Mouse (Mus musculus): ENCODE data around the gene Arl8b. TPM values are rescaled to one million over a fixed set of nuclear protein-coding genes. Genes with fewer than 3 reads are reported as not detected.

Arl8b gene
- polyA plus RNA-seq, 1 experiment from 2014 or later, result 126 TPM

DNA sequence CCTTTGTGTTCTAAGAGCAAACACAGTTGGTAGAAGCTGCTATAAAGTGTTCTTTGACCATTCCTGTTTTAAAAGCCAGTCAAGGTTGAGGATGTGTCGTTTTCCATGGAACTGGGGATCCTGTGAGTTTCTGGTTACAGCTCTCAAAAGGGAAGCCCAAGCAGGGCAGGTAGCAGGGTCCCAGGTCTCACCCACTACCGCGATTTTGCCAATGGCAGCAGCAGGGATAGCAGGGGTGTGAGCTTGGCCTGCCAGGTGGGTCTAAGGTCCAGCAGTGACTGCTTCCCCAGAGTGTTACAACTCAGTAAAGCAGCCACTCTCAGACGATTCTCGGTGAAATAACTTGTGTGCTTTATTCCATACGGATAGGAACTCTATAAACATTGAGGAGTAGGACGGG is 23.0 kb downstream of the Arl8b start:
- no peak overlapping the region for H3K4me3 ChIP-seq (ENCODE audit: low read depth, low read length)
- 67% methylated on average over 7 of the region's 7 CpGs for WGBS
- no peaks in the 10 kb centered on the region for H3K36me3 ChIP-seq (ENCODE audit: control insufficient read depth, insufficient read depth, low read length)
- no peak for ATAC-seq (ENCODE audit: low read depth)
- no peak overlapping the region for H3K9ac ChIP-seq (replicated peaks; ENCODE audit: low read depth, low read length)
- H3K9me3 ChIP-seq (ENCODE audit: control insufficient read depth, low read length), result no peaks in the 10 kb centered on the region
- H3K4me2 ChIP-seq (ENCODE audit: low read depth, low read length), result no peak overlapping the region
- H3K27me3 ChIP-seq (ENCODE audit: control insufficient read depth, insufficient read depth, low read length), result no peaks in the 10 kb centered on the region
- H3K27ac ChIP-seq (ENCODE audit: low read depth, low read length), result no peak overlapping the region; the same call in 1 of the 2 replicates
- peaks cover 7% of the 10 kb centered on the region; the same call in 1 of the 2 replicates for H3K4me1 ChIP-seq (ENCODE audit: control insufficient read depth, insufficient read depth, low read length)

DNA sequence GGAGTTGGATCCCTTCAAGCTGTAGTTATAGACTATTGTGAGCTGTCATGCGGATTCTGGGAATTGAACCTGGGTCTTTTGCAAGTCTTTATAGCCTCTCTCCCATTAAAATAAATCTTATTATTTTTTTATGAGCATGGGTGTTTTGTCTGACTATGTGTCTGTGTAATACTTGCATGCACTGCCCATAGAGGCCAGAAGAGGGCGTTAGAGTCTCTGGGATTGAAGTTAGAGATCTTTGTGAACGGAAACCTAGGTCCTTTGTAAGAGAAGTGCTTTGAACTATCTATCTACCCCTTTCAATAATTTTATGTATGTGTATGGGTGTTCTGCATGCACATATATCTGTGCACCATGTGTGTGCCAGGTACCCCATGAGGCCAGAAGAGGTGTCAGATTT is 24.5 kb downstream of the Arl8b start:
- Histone ChIP-seq H3K4me2 (ENCODE audit: low read depth, low read length) (no peak overlapping the region), H3K4me1 (ENCODE audit: control insufficient read depth, insufficient read depth, low read length) (peaks cover 7% of the 10 kb centered on the region; the same call in 1 of the 2 replicates), H3K36me3 (ENCODE audit: control insufficient read depth, insufficient read depth, low read length) (no peaks in the 10 kb centered on the region), H3K4me3 (ENCODE audit: low read depth, low read length) (no peak overlapping the region), H3K27ac (ENCODE audit: low read depth, low read length) (no peak overlapping the region), H3K9me3 (ENCODE audit: control insufficient read depth, low read length) (no peaks in the 10 kb centered on the region), H3K27me3 (ENCODE audit: control insufficient read depth, insufficient read depth, low read length) (no peaks in the 10 kb centered on the region), H3K9ac (replicated peaks; ENCODE audit: low read depth, low read length) (no peak overlapping the region)
- WGBS, result 69% methylated on average over 3 of the region's 3 CpGs
- no peak for ATAC-seq (ENCODE audit: low read depth)

DNA sequence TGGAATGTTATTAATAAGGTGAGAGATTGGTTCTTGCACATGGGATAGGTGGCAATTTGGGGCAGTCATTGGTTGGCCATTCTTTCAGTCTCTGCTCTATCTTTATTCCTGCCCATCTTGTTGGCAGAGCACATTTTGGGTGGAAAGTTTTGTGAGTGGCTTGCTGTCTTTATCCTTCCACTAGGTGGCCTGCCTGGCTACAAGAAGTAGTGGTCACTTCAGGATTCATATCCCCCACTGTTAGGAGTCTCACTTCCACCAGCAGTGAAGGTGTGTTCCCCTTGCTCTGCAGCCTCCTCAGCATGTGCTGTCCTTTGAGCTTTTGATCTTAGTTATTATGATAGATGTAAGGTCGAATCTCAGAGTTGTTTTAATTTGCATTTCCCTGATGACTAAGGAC is 25.9 kb downstream of the Arl8b start:
- Histone ChIP-seq H3K36me3 (ENCODE audit: control insufficient read depth, insufficient read depth, low read length) (no peaks in the 10 kb centered on the region), H3K9me3 (ENCODE audit: control insufficient read depth, low read length) (no peaks in the 10 kb centered on the region), H3K9ac (replicated peaks; ENCODE audit: low read depth, low read length) (no peak overlapping the region), H3K4me2 (ENCODE audit: low read depth, low read length) (no peak overlapping the region), H3K4me3 (ENCODE audit: low read depth, low read length) (no peak overlapping the region), H3K27ac (ENCODE audit: low read depth, low read length) (no peak overlapping the region), H3K27me3 (ENCODE audit: control insufficient read depth, insufficient read depth, low read length) (no peaks in the 10 kb centered on the region), H3K4me1 (ENCODE audit: control insufficient read depth, insufficient read depth, low read length) (peaks cover 7% of the 10 kb centered on the region; the same call in 1 of the 2 replicates)
- ATAC-seq (ENCODE audit: low read depth), result no peak
- WGBS, result 69% methylated on average over 1 of the region's 1 CpGs

DNA sequence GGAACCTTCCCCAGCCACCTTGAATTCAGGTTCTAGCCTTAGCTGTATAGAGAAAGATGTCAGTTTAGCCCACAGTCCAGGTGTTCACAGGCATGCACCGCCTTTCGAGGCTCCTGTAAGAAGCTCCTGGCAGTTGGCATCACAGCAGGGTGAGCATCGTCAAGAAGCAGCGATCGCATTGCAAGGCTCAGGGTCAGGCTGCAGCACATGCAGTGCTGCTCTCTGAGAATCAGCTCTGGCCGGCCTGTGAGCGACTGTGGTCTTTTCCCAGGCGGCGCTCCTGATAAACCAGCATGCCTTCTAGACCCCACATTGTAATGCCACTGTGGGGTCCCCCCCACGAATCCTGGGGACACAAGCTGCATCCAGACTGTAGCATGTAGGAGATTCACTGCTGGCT is 27.3 kb downstream of the Arl8b start:
- Histone ChIP-seq H3K27me3 (ENCODE audit: control insufficient read depth, insufficient read depth, low read length) (no peaks in the 10 kb centered on the region), H3K4me1 (ENCODE audit: control insufficient read depth, insufficient read depth, low read length) (peaks cover 3% of the 10 kb centered on the region; the same call in 1 of the 2 replicates), H3K9me3 (ENCODE audit: control insufficient read depth, low read length) (no peaks in the 10 kb centered on the region), H3K27ac (ENCODE audit: low read depth, low read length) (no peak overlapping the region), H3K4me2 (ENCODE audit: low read depth, low read length) (no peak overlapping the region), H3K36me3 (ENCODE audit: control insufficient read depth, insufficient read depth, low read length) (no peaks in the 10 kb centered on the region), H3K4me3 (ENCODE audit: low read depth, low read length) (no peak overlapping the region), H3K9ac (replicated peaks; ENCODE audit: low read depth, low read length) (no peak overlapping the region)
- no peak for ATAC-seq (ENCODE audit: low read depth)
- WGBS, result 65% methylated on average over 10 of the region's 10 CpGs

DNA sequence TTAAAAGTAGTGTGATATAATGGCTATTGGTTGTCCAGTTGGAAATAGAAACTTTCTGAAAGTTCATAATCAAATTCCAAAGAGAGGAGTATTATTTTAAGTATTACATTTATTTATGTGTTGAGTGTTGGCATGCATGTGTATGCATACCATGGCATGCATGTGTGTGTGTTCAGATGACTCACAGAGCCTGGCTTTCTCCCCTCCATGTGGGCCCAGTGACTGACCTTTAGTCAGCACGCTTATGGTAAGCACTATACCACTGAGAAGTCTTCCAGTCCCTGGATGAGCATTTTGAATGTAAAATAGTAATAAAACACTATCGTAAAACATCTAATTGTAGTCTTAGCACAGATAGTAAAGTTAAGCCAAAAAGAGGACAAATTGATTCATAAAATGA is 29.2 kb downstream of the Arl8b start:
- no peaks in the 10 kb centered on the region for H3K36me3 ChIP-seq (ENCODE audit: control insufficient read depth, insufficient read depth, low read length)
- WGBS, result 68% methylated on average over 2 of the region's 2 CpGs
- no peak overlapping the region for H3K4me2 ChIP-seq (ENCODE audit: low read depth, low read length)
- no peaks in the 10 kb centered on the region for H3K9me3 ChIP-seq (ENCODE audit: control insufficient read depth, low read length)
- ATAC-seq (ENCODE audit: low read depth), result no peak
- no peak overlapping the region for H3K9ac ChIP-seq (replicated peaks; ENCODE audit: low read depth, low read length)
- H3K4me1 ChIP-seq (ENCODE audit: control insufficient read depth, insufficient read depth, low read length), result no peaks in the 10 kb centered on the region
- H3K4me3 ChIP-seq (ENCODE audit: low read depth, low read length), result no peak overlapping the region
- H3K27ac ChIP-seq (ENCODE audit: low read depth, low read length), result no peak overlapping the region
- no peaks in the 10 kb centered on the region for H3K27me3 ChIP-seq (ENCODE audit: control insufficient read depth, insufficient read depth, low read length)

DNA sequence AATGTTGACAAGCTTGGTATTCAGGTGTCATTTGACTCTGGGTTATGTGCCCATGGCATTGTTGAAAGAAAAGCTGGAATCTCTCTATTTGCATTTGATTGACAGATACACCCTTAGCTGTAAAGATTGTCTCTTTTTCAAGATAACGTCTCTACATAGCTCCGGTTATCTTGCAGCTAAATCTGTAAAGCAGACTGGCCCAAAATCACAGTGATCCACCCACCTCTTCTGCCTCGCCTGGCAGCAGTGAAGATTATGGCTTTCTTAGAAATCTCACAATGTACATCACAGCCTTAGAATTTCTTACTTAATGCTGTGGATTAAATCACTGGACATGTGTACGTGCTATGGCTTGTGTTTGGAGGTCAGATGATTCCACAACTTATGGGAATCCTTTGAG is 34.6 kb downstream of the Arl8b start:
- Histone ChIP-seq H3K36me3 (ENCODE audit: control insufficient read depth, insufficient read depth, low read length) (peaks cover 20% of the 10 kb centered on the region), H3K4me2 (ENCODE audit: low read depth, low read length) (no peak overlapping the region), H3K9ac (replicated peaks; ENCODE audit: low read depth, low read length) (no peak overlapping the region), H3K27me3 (ENCODE audit: control insufficient read depth, insufficient read depth, low read length) (no peaks in the 10 kb centered on the region), H3K4me3 (ENCODE audit: low read depth, low read length) (no peak overlapping the region), H3K27ac (ENCODE audit: low read depth, low read length) (no peak overlapping the region), H3K4me1 (ENCODE audit: control insufficient read depth, insufficient read depth, low read length) (no peaks in the 10 kb centered on the region), H3K9me3 (ENCODE audit: control insufficient read depth, low read length) (no peaks in the 10 kb centered on the region)
- WGBS, result 86% methylated on average over 4 of the region's 4 CpGs
- ATAC-seq (ENCODE audit: low read depth), result no peak

DNA sequence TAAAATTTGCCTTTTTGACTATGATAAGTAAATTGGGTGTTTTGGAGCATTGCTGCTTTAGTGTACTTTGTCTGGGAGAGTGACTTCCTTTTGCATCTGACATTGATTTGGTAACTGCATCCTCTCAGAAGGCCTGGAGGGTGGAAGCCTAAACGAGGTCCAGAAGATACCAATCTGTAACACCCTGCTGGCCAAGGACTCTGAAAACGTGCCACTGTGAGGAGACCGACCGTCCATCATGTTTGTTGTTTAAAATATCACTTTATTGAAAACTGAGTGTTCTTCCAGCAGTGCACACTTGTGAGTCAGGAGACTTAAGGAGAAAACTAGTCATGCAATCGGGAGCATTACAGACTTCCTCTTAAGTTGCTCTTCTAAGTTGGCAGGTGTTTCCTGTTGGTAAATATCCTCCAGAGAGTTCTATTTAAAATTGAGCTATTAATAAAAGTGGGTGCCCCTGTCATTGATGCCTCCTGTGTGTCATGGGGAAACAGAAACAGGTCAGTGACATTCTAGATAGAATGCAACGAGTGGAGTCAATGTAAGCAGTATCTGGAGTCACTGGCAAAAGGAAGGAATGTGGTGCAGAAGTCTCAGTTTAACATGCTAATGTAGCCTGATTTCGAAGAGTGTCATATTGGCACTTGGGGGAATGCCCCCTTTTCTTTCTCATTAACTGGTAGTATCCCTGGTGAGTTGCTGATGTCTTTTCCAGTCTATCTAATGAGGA is 42.1 kb downstream of the Arl8b start:
- no peak for ATAC-seq (ENCODE audit: low read depth)
- H3K27ac ChIP-seq (ENCODE audit: low read depth, low read length), result no peak overlapping the region
- H3K4me1 ChIP-seq (ENCODE audit: control insufficient read depth, insufficient read depth, low read length), result peaks cover 5% of the 10 kb centered on the region; the same call in 1 of the 2 replicates
- 79% methylated on average over 7 of the region's 7 CpGs for WGBS
- H3K4me3 ChIP-seq (ENCODE audit: low read depth, low read length), result no peak overlapping the region
- peaks cover 19% of the 10 kb centered on the region for H3K36me3 ChIP-seq (ENCODE audit: control insufficient read depth, insufficient read depth, low read length)
- no peaks in the 10 kb centered on the region for H3K9me3 ChIP-seq (ENCODE audit: control insufficient read depth, low read length)
- H3K4me2 ChIP-seq (ENCODE audit: low read depth, low read length), result no peak overlapping the region
- H3K27me3 ChIP-seq (ENCODE audit: control insufficient read depth, insufficient read depth, low read length), result no peaks in the 10 kb centered on the region
- H3K9ac ChIP-seq (replicated peaks; ENCODE audit: low read depth, low read length), result no peak overlapping the region

DNA sequence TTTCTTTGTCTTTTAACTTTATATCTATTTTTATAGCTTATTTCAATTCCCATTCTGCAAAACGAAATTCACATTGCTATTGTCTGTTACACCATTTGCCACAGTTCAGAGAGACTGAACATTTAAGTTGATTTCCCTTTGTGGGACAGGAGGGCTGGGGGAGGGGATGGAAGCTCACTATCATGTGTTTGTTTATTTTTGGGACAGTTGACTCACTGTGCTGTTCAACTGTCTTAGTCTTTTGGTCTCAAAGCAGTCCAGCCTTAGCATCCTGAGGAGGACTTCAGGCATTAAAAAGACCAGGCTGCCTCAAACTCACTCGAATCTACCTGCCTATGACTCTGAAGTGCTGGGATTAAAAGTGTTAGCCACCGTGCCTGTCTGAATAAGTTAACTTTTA is 43.2 kb downstream of the Arl8b start:
- Histone ChIP-seq H3K4me1 (ENCODE audit: control insufficient read depth, insufficient read depth, low read length) (peaks cover 5% of the 10 kb centered on the region; the same call in 1 of the 2 replicates), H3K36me3 (ENCODE audit: control insufficient read depth, insufficient read depth, low read length) (peaks cover 15% of the 10 kb centered on the region), H3K9me3 (ENCODE audit: control insufficient read depth, low read length) (no peaks in the 10 kb centered on the region), H3K9ac (replicated peaks; ENCODE audit: low read depth, low read length) (no peak overlapping the region), H3K4me2 (ENCODE audit: low read depth, low read length) (no peak overlapping the region), H3K27me3 (ENCODE audit: control insufficient read depth, insufficient read depth, low read length) (no peaks in the 10 kb centered on the region), H3K27ac (ENCODE audit: low read depth, low read length) (no peak overlapping the region), H3K4me3 (ENCODE audit: low read depth, low read length) (no peak overlapping the region)
- no peak for ATAC-seq (ENCODE audit: low read depth)
- WGBS, result 83% methylated on average over 3 of the region's 3 CpGs

DNA sequence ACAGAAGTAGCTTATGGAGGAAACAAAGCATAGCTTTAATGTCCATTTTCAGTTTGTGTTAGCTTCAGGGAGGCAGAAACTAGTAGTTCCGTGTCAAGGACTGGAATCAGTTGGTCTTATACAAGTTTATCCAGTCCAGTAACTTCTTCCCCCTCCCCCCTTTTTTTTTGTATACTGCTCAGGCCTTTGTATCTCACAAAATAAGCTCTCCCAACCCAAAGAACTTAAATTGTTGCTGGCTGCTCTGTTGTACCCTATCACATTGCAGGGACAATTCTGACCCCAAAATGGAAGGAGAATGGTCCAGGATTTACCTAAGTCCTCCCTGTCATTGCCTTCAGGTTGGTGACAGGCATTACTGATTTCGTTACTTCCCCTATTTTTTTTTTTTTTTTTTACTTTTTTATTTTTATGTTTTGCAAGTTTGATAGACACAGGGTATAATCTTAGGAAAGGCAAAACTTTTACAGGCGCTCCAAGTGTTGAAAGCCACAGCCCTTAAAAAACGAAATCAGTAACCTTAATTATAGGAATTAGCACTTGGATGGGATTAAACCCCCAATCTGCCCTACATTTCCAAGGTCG is 44.5 kb downstream of the Arl8b start:
- Histone ChIP-seq H3K27ac (ENCODE audit: low read depth, low read length) (no peak overlapping the region), H3K4me2 (ENCODE audit: low read depth, low read length) (peak overlapping the region; percentile 60; the same call in 1 of the 2 replicates), H3K27me3 (ENCODE audit: control insufficient read depth, insufficient read depth, low read length) (no peaks in the 10 kb centered on the region), H3K36me3 (ENCODE audit: control insufficient read depth, insufficient read depth, low read length) (peaks cover 6% of the 10 kb centered on the region; the same call in 1 of the 2 replicates), H3K9ac (replicated peaks; ENCODE audit: low read depth, low read length) (no peak overlapping the region), H3K4me3 (ENCODE audit: low read depth, low read length) (no peak overlapping the region), H3K4me1 (ENCODE audit: control insufficient read depth, insufficient read depth, low read length) (peaks cover 5% of the 10 kb centered on the region; the same call in 1 of the 2 replicates), H3K9me3 (ENCODE audit: control insufficient read depth, low read length) (no peaks in the 10 kb centered on the region)
- 30% methylated on average over 5 of the region's 5 CpGs for WGBS
- no peak for ATAC-seq (ENCODE audit: low read depth)
